ENCODE assay signal across 24 mouse cellular contexts in genomic region chr15:11412542-11412941, GRCm38 (mm10).
"Had no signal": no experiment of that assay in that cellular context is flagged by ENCODE, and none has a peak within 500 bp of the region (broad histone marks: within the 10 kb centered on the region; RNA-seq: fewer than 3 reads in every experiment).

No protein-coding gene starts in this region.

- H3K27ac ChIP-seq: embryonic facial prominence, embryonic 10.5 days; embryonic facial prominence, embryonic 12.5 days; embryonic facial prominence, embryonic 13.5 days; embryonic facial prominence, embryonic 15.5 days; forebrain, embryonic 10.5 days; forebrain, embryonic 12.5 days; forebrain, embryonic 13.5 days; forebrain, embryonic 15.5 days; gastrocnemius, adult 2 months; heart, embryonic 10.5 days had no signal

- DNase-seq: cerebellum, adult 9-10 months; cerebellum, adult 9-11 months; cerebellum, postnatal 10 days; cerebellum, postnatal 14 days; cerebellum, postnatal 25 days; cerebellum, postnatal 36 days; embryo, embryonic 11 days; forebrain, postnatal 0 days; gastrocnemius, adult 2 months; gastrocnemius, postnatal 10 days; gastrocnemius, postnatal 14 days; gastrocnemius, postnatal 25 days; gastrocnemius, postnatal 36 days; heart, adult 18-20 months had no signal

- H3K4me1 ChIP-seq: embryonic facial prominence, embryonic 15.5 days; forebrain, embryonic 12.5 days; forebrain, embryonic 13.5 days; forebrain, embryonic 15.5 days; heart, embryonic 10.5 days had no signal

- H3K4me3 ChIP-seq: embryonic facial prominence, embryonic 10.5 days; embryonic facial prominence, embryonic 12.5 days; embryonic facial prominence, embryonic 13.5 days; embryonic facial prominence, embryonic 15.5 days; erythroblast, embryonic 14.5 days; forebrain, embryonic 10.5 days; forebrain, embryonic 12.5 days; forebrain, embryonic 13.5 days; forebrain, embryonic 15.5 days; gastrocnemius, adult 2 months; heart, embryonic 10.5 days had no signal

- H3K9ac ChIP-seq: embryonic facial prominence, embryonic 12.5 days; embryonic facial prominence, embryonic 13.5 days; embryonic facial prominence, embryonic 15.5 days; forebrain, embryonic 12.5 days; forebrain, embryonic 13.5 days; forebrain, embryonic 15.5 days; forebrain, postnatal 0 days had no signal

- H3K27me3 ChIP-seq: embryonic facial prominence, embryonic 12.5 days; embryonic facial prominence, embryonic 15.5 days; forebrain, embryonic 12.5 days; forebrain, embryonic 13.5 days; forebrain, embryonic 15.5 days had no signal

- H3K36me3 ChIP-seq: embryonic facial prominence, embryonic 10.5 days; embryonic facial prominence, embryonic 12.5 days; embryonic facial prominence, embryonic 13.5 days; embryonic facial prominence, embryonic 15.5 days; forebrain, embryonic 10.5 days; forebrain, embryonic 12.5 days; forebrain, embryonic 15.5 days; heart, embryonic 10.5 days had no signal
